Mouse (Mus musculus) embryonic facial prominence, embryonic 12.5 days (tissue): ENCODE measurements around the gene Iqsec1. TPM values are rescaled to one million over a fixed set of nuclear protein-coding genes. Genes with fewer than 3 reads are reported as not detected.

Experiments used
- ATAC-seq: fragments of 200-750 bp; cut with Nextera tagmentation; 2 replicates; pipeline ENCODE4 v1.8.0; 2017; ENCODE audit not compliant: insufficient number of reproducible peaks, insufficient read depth, low FRiP score, low TSS enrichment
- H3K27ac ChIP-seq: fragments of 300-500 bp; sonication (generic); 2 replicates; pipeline ENCODE4 v1.5.1; 2016; ENCODE audit warnings: mild to moderate bottlenecking
- H3K27me3 ChIP-seq: fragments of 300-500 bp; sonication (generic); 2 replicates; pipeline ENCODE4 v1.6.1; 2016; ENCODE audit warnings: mild to moderate bottlenecking, moderate library complexity
- H3K36me3 ChIP-seq: fragments of 300-500 bp; sonication (generic); 2 replicates; pipeline ENCODE4 v1.6.1; 2016; ENCODE audit warnings: mild to moderate bottlenecking
- H3K4me1 ChIP-seq: fragments of 300-500 bp; sonication (generic); 2 replicates; pipeline ENCODE4 v1.6.1; 2016
- H3K4me2 ChIP-seq: fragments of 300-500 bp; sonication (generic); replicated peaks from 2 replicates; pipeline ENCODE4 v1.6.1; 2016; ENCODE audit warnings: mild to moderate bottlenecking, moderate library complexity
- H3K4me3 ChIP-seq: fragments of 300-500 bp; sonication (generic); 2 replicates; pipeline ENCODE4 v1.5.1; 2016; ENCODE audit warnings: mild to moderate bottlenecking
- H3K9ac ChIP-seq: fragments of 300-500 bp; sonication (generic); 2 replicates; pipeline ENCODE4 v1.6.1; 2016; ENCODE audit warnings: mild to moderate bottlenecking, moderate library complexity
- H3K9me3 ChIP-seq: fragments of 300-500 bp; sonication (generic); 2 replicates; pipeline ENCODE4 v1.6.1; 2016; ENCODE audit warnings: mild to moderate bottlenecking, moderate library complexity
- WGBS: fragments of 180-500 bp; shearing (Covaris S2); methylation state at CpG from one replicate; pipeline ENCODE4 v1.1.7; 2016; 5-methylcytosine and 5-hydroxymethylcytosine counted together
- polyA plus RNA-seq: library from polyadenylated mRNA; unstranded; fragments of >200 nt; fragmentation: Nextera tagmentation; extraction: Ambion mirVana; gene quantifications from 2 replicates; pipeline ENCODE4 v1.2.1, GENCODE M21; 2016

Iqsec1 gene
- polyA plus RNA-seq, 1 experiment from 2014 or later: 11.0 TPM

DNA sequence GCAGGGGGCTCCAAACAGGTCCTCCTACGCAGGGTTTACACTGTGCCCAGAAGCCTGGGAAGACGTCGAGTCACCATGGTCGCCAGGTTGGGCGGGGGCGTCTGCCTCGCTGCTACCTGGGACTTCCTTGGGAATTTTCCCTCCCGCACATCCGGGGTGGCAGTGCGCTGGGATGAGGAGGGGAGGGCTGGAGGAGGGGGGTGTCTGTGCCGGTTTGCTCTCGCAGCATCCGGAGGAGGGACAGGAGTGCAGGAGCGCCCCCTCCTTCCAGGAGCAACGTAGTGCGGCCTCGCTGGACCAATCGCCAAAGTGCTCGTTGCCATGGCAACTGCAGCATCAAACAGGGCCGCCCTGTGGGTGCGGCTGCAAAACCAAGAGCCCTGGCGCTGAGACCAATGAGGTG, 178.5 kb downstream of the Iqsec1 start:
- Histone ChIP-seq H3K9me3 (no peaks in the 10 kb centered on the region), H3K36me3 (no peaks in the 10 kb centered on the region), H3K27me3 (no peaks in the 10 kb centered on the region), H3K27ac (no peak overlapping the region), H3K9ac (no peak overlapping the region), H3K4me2 (peak overlapping the region; percentile 50), H3K4me1 (peaks cover 18% of the 10 kb centered on the region; the same call in 1 of the 2 replicates), H3K4me3 (peak overlapping the region; percentile 19; the same call in 1 of the 2 replicates)
- ATAC-seq: peak; percentile 12; the same call in 1 of the 2 replicates
- WGBS: 1% methylated on average over 22 of the region's 22 CpGs

DNA sequence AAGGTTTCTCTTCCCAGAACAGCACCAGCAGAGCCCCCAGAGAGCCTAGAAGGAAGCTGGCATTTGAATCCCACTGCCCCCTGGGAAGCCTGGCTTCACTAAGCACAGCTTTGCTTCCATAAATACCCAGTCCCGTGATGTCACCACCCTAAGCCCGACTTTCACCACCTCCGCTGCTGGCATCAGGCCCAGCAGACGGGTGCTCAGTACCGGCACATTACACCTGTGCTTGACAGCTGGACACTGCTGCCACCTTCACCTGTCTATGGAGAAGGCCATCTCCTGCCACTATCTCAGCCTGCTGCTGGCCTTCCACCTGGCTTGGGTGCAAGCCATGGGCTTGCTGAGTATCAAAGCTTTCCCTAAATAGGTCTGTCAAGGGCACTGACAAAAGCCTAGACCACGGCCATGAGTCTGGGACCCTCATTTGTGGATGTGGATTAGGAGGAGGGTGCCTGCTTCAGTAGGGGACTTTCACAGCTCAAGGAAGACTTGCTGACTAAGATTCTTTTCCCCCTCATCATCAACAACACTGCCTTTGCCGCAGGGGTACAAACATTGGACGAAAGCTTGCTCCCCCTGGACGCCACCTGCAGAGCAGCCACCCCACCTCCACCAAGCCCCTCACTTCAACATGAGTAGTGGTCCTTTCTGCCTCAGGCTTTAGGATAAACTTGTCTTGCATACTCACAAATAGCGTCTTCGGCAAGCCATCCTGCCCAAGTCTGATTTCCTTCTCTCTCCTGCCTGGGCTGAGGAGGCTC, 179.2 kb downstream of the Iqsec1 start:
- peaks cover 18% of the 10 kb centered on the region; the same call in 1 of the 2 replicates for H3K4me1 ChIP-seq
- H3K4me3 ChIP-seq: peak overlapping the region; percentile 19; the same call in 1 of the 2 replicates
- no peak overlapping the region for H3K9ac ChIP-seq
- no peak overlapping the region for H3K27ac ChIP-seq
- ATAC-seq: no peak
- H3K36me3 ChIP-seq: no peaks in the 10 kb centered on the region
- H3K9me3 ChIP-seq: no peaks in the 10 kb centered on the region
- H3K4me2 ChIP-seq: peak overlapping the region; percentile 50
- H3K27me3 ChIP-seq: no peaks in the 10 kb centered on the region
- WGBS: 57% methylated on average over 11 of the region's 11 CpGs

DNA sequence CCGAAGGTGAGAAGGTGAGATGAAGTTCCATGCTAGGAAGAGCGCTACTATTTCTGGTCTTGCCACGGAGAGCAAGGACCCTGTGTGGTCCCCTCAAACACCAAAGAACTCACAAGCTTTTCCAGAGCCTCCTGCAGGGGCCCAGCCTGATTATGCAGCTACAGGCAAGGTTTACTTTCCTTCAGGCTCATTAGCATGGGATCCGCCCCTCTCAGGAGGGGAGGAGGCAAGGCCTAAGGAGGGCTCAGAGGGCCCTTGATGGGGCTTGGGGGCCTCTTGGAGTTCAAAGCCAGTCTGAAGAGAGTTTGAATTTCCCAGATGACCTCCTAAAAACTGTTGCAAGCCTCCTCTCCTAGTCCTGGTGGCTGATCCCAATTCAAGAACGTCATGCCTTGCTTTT, 179.9 kb downstream of the Iqsec1 start:
- no peak for ATAC-seq
- 19% methylated on average over 5 of the region's 5 CpGs for WGBS
- H3K27me3 ChIP-seq: no peaks in the 10 kb centered on the region

DNA sequence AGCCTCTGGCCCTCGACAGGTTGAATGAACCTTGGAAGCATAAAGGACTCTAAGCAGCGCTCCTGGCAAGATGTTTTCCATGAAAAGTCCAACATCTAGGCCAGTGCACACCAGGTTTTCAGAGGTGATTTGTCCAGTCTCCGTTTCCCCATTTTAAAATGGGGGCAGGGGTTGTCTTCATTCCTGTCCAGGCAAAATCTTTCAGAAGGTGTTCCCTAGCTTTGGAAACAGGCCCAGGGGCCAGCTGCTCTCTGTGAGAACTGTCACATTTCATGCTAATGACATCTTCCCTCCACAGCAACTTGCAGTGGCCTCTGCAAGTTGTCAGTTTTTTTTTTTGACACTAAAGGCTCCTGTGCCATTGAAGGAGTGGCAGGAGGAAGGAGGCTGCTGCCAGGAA, 180.4 kb downstream of the Iqsec1 start:
- no peak overlapping the region for H3K4me3 ChIP-seq
- H3K36me3 ChIP-seq: no peaks in the 10 kb centered on the region
- ATAC-seq: no peak
- WGBS: 63% methylated on average over 3 of the region's 3 CpGs
- no peak overlapping the region for H3K4me2 ChIP-seq
- H3K9me3 ChIP-seq: no peaks in the 10 kb centered on the region
- H3K27me3 ChIP-seq: no peaks in the 10 kb centered on the region
- H3K27ac ChIP-seq: no peak overlapping the region
- H3K9ac ChIP-seq: no peak overlapping the region
- H3K4me1 ChIP-seq: peaks cover 18% of the 10 kb centered on the region; the same call in 1 of the 2 replicates

More for the DNA sequence above, 179.9 kb downstream of the Iqsec1 start:
- H3K4me2 ChIP-seq: no peak overlapping the region
- peaks cover 18% of the 10 kb centered on the region; the same call in 1 of the 2 replicates for H3K4me1 ChIP-seq
- no peaks in the 10 kb centered on the region for H3K9me3 ChIP-seq
- no peaks in the 10 kb centered on the region for H3K36me3 ChIP-seq
- no peak overlapping the region for H3K4me3 ChIP-seq
- no peak overlapping the region for H3K9ac ChIP-seq
- H3K27ac ChIP-seq: no peak overlapping the region

DNA sequence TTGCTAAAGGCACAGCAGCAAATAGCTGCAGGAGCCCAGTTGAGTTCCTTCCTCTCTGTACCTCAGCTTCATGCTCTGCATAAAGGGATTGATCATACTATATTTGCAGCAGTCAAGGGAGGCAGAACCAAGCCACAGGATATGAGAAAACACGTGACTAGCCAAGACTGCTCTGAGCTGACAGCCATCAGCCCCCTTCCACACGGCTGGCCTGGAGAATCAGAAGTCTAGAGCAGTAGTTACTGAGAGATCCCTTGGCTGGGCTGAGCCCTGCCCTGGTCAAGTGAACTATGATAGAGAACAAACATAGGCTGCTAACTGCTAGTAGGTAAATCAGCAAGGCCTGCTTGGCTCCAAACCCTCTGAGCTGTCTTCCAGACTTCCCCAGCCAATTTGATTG, 180.9 kb downstream of the Iqsec1 start:
- 62% methylated on average over 2 of the region's 2 CpGs for WGBS
- Histone ChIP-seq H3K4me1 (peaks cover 18% of the 10 kb centered on the region; the same call in 1 of the 2 replicates), H3K27ac (no peak overlapping the region), H3K27me3 (no peaks in the 10 kb centered on the region), H3K36me3 (no peaks in the 10 kb centered on the region), H3K9ac (no peak overlapping the region), H3K9me3 (no peaks in the 10 kb centered on the region), H3K4me2 (no peak overlapping the region), H3K4me3 (no peak overlapping the region)
- no peak for ATAC-seq

DNA sequence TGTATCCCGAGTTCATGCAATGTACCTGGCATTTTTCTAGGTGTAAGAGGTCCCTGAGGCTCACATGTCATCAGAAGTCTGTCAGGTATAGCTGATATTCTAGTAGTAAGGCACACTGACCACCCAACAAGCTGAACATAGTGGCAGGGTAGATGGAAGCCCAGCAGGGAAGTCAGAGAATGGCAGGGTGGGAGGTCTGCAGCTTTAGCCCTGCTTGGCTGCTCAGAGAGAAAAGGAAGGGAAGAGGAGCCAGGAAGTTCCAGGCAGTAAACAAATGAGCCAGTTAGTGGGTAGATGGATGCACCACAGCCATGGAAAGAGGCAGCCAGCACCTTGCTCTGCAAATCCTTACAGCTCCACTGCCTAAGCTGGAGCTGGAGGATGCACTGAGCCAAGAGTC, 181.7 kb downstream of the Iqsec1 start:
- no peaks in the 10 kb centered on the region for H3K9me3 ChIP-seq
- no peak for ATAC-seq
- H3K4me1 ChIP-seq: peaks cover 18% of the 10 kb centered on the region; the same call in 1 of the 2 replicates
- H3K4me3 ChIP-seq: no peak overlapping the region
- no peaks in the 10 kb centered on the region for H3K27me3 ChIP-seq
- H3K9ac ChIP-seq: no peak overlapping the region
- no peak overlapping the region for H3K27ac ChIP-seq
- 90% methylated on average over 1 of the region's 1 CpGs for WGBS
- H3K4me2 ChIP-seq: no peak overlapping the region
- no peaks in the 10 kb centered on the region for H3K36me3 ChIP-seq

DNA sequence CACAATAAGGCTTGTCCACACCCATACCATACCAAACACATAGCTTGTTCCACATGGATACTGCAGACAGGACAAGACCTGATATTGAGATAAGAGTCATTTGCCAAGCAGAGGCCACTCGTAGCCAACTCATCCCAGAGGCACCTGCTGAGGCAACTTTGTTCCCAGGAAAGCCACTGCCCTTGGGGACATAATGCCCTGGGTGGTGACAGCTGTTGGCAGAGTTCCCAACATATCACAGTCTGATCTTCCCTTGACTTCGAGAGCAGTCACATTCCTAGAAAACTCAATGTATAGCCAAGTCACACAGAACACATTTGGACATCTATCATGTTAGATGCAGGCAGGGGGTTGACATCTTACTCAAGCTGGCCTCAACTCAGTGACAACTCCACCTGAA, 183.4 kb downstream of the Iqsec1 start:
- no peaks in the 10 kb centered on the region for H3K36me3 ChIP-seq
- no peak for ATAC-seq
- no peak overlapping the region for H3K9ac ChIP-seq
- H3K4me3 ChIP-seq: no peak overlapping the region
- WGBS: 57% methylated on average over 2 of the region's 2 CpGs
- H3K27me3 ChIP-seq: no peaks in the 10 kb centered on the region
- no peak overlapping the region for H3K27ac ChIP-seq
- H3K4me2 ChIP-seq: no peak overlapping the region
- H3K9me3 ChIP-seq: no peaks in the 10 kb centered on the region
- peaks cover 13% of the 10 kb centered on the region; the same call in 1 of the 2 replicates for H3K4me1 ChIP-seq

DNA sequence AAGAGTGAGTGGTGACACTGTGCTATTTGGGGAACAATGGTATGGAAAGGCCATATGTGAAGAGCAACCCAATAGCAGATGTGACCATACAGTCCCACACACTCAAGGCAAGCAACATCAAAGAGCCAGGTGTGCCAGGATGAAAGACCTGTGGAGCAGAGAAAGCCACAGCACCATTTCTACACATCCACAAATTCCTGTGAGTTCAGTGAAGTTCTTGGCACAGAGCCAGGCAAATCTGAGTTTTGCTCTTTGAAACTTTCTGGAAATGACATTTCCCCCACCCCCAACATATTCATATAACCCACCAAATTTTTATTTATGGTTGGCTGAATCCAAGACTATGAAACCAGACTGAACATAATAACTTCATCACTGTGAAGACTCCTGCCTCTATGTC, 183.8 kb downstream of the Iqsec1 start:
- Histone ChIP-seq H3K9ac (no peak overlapping the region), H3K4me3 (no peak overlapping the region), H3K36me3 (no peaks in the 10 kb centered on the region), H3K27me3 (no peaks in the 10 kb centered on the region), H3K27ac (no peak overlapping the region), H3K4me2 (no peak overlapping the region), H3K9me3 (no peaks in the 10 kb centered on the region), H3K4me1 (peaks cover 9% of the 10 kb centered on the region; the same call in 1 of the 2 replicates)
- no peak for ATAC-seq

DNA sequence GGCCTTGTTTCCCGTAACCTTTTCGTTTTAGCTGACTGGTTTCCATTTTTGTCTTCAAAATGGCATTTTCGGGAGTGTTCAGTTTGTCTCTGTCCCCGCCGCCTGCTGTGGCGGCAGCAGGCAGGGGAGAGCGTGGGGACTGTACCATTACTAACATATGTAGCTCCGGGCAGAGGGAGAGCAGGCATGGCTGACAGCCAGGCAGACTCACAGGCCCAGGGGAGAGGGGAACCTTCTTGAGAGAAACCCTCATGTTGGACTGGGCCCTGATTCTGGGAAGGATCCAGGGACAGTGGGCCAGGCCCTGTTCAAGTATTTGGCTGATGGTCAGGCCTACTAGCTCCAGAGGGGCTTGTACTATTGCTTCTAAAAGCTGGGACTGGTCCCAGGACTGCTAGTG, 185.9 kb downstream of the Iqsec1 start:
- no peaks in the 10 kb centered on the region for H3K9me3 ChIP-seq
- no peaks in the 10 kb centered on the region for H3K4me1 ChIP-seq
- no peak overlapping the region for H3K4me3 ChIP-seq
- WGBS: 73% methylated on average over 8 of the region's 8 CpGs
- no peak overlapping the region for H3K27ac ChIP-seq
- no peak for ATAC-seq
- no peak overlapping the region for H3K4me2 ChIP-seq
- no peaks in the 10 kb centered on the region for H3K36me3 ChIP-seq
- H3K9ac ChIP-seq: no peak overlapping the region
- H3K27me3 ChIP-seq: no peaks in the 10 kb centered on the region

DNA sequence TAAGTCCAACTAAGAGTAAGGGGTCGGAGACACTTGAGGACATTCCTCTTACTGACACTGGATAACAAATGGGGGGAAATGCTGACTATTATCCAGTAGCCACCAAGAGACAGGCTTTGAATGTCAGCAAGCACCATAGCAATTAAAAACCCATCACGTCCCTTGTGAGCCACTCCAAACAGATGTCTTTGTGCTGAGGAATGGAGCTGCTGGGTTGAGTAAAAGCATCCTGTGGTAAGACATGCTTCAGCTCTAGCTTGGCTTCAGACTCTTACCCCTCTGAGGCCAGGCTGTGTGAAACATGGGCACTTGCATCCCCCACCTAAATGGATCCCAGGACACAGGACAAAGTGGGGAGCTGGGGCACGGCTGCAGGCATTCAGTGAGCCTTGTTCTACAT, 186.4 kb downstream of the Iqsec1 start:
- Histone ChIP-seq H3K27me3 (no peaks in the 10 kb centered on the region), H3K9ac (no peak overlapping the region), H3K36me3 (no peaks in the 10 kb centered on the region), H3K27ac (no peak overlapping the region), H3K4me1 (no peaks in the 10 kb centered on the region), H3K4me3 (no peak overlapping the region), H3K9me3 (no peaks in the 10 kb centered on the region), H3K4me2 (no peak overlapping the region)
- WGBS: 65% methylated on average over 3 of the region's 3 CpGs
- ATAC-seq: no peak

DNA sequence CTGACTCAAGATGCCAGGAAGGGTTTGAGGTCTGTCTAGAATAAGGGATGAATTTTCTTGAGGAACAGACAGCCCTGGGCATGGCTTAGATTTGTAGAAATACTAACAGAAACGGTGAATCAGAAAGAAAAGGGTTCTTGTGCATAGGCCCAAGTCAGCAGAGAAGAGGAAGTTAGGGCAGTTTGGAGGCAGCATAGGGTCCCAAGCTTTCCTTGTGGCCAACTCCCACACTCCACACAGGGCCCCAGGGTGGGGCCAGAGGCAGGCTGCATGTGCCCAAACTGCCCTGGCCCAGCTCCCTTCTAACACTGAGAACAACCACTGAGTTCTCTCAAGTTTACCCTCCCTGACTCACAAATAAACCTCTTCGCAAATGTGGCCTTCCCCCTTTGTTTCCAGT, 187.7 kb downstream of the Iqsec1 start:
- WGBS: 82% methylated on average over 2 of the region's 2 CpGs

DNA sequence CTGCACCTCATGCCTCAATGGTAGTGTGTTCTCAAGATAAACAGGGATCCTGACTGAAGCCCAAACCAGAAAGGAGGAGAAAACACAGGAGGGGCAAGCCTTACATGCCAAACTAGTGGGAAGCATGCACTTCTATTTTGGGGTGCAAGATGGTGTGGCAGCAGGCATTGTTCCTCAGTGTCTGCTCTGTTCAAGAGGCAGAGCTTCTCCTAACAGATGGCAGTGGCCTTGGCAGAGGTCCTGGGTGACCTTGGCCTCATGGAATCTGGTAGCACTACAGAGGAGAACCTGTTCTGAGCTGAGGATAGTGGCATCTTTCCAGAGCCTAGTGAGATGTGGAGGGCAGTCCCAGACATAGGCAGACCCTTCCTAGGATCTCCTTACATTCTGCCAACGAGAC, 189.4 kb downstream of the Iqsec1 start:
- 87% methylated on average over 1 of the region's 1 CpGs for WGBS
- Histone ChIP-seq H3K4me3 (no peak overlapping the region), H3K9me3 (no peaks in the 10 kb centered on the region), H3K27ac (no peak overlapping the region), H3K36me3 (no peaks in the 10 kb centered on the region), H3K4me1 (no peaks in the 10 kb centered on the region), H3K4me2 (no peak overlapping the region), H3K27me3 (no peaks in the 10 kb centered on the region), H3K9ac (no peak overlapping the region)
- no peak for ATAC-seq

More for the DNA sequence above, 187.7 kb downstream of the Iqsec1 start:
- no peaks in the 10 kb centered on the region for H3K9me3 ChIP-seq
- no peak for ATAC-seq
- H3K27ac ChIP-seq: no peak overlapping the region
- no peaks in the 10 kb centered on the region for H3K4me1 ChIP-seq
- H3K27me3 ChIP-seq: no peaks in the 10 kb centered on the region
- H3K9ac ChIP-seq: no peak overlapping the region
- H3K4me3 ChIP-seq: no peak overlapping the region
- H3K4me2 ChIP-seq: no peak overlapping the region
- no peaks in the 10 kb centered on the region for H3K36me3 ChIP-seq
